Mouse (Mus musculus) ES-E14 (cell line): ENCODE data around the gene Dhrs4. TPM values are rescaled to one million over a fixed set of nuclear protein-coding genes. Genes with fewer than 3 reads are reported as not detected.

Source experiments
- DNase-seq: peaks from one replicate; pipeline ENCODE4 v3.0.0-alpha.2; 2013; ENCODE audit warnings: low read depth, low spot score
- H3K27ac ChIP-seq: 2 replicates; pipeline ENCODE4 v1.5.1; 2012; ENCODE audit warnings: low read depth, mild to moderate bottlenecking, low read length, moderate library complexity, mixed read lengths; ENCODE audit not compliant: poor library complexity, insufficient read depth, severe bottlenecking
- H3K36me3 ChIP-seq: 2 replicates; pipeline ENCODE4 v1.6.1; 2012; ENCODE audit warnings: mild to moderate bottlenecking, low read length, moderate library complexity, mixed read lengths; ENCODE audit not compliant: control insufficient read depth, poor library complexity, insufficient read depth, severe bottlenecking
- H3K4me1 ChIP-seq, 2 experiments: fragments of 150-350 bp in 1 of 2; sonication (generic) in 1 of 2; 2 replicates each; pipeline ENCODE4 v1.6.1; 2012; ENCODE audit warnings: low read length in 2 of 2, mild to moderate bottlenecking in 1 of 2, mixed read lengths in 1 of 2; ENCODE audit not compliant: control insufficient read depth in 2 of 2, insufficient read depth in 2 of 2, poor library complexity in 1 of 2
- H3K4me3 ChIP-seq, 2 experiments: fragments of 150-350 bp in 1 of 2; sonication (generic) in 1 of 2; 2 replicates each; pipeline ENCODE4 v1.5.1; 2012; ENCODE audit warnings: low read length in 2 of 2, low read depth in 1 of 2, mild to moderate bottlenecking in 1 of 2, mixed read lengths in 1 of 2; ENCODE audit not compliant: insufficient read depth in 1 of 2, poor library complexity in 1 of 2, severe bottlenecking in 1 of 2
- H3K9ac ChIP-seq: 2 replicates; pipeline ENCODE4 v1.6.1; 2012; ENCODE audit warnings: low read depth, mild to moderate bottlenecking, low read length, mixed read lengths; ENCODE audit not compliant: poor library complexity, insufficient read depth, severe bottlenecking
- H3K9me3 ChIP-seq: fragments of 150-350 bp; sonication (generic); 2 replicates; pipeline ENCODE4 v1.6.1; 2012; ENCODE audit warnings: low read depth, mild to moderate bottlenecking, low read length; ENCODE audit not compliant: control insufficient read depth, insufficient read depth
- CHD2 ChIP-seq: IDR thresholded peaks from 2 replicates; pipeline ENCODE4 v1.6.1; 2014; ENCODE audit warnings: mild to moderate bottlenecking, low read depth, low read length, inconsistent platforms
- HCFC1 ChIP-seq: IDR thresholded peaks from 2 replicates; pipeline ENCODE4 v1.6.1; 2012; ENCODE audit warnings: low read length, inconsistent platforms, borderline replicate concordance; ENCODE audit not compliant: insufficient read depth
- MAFK ChIP-seq: IDR thresholded peaks from 2 replicates; pipeline ENCODE4 v1.6.1; 2014; ENCODE audit warnings: mild to moderate bottlenecking, low read depth, low read length, inconsistent platforms; ENCODE audit not compliant: insufficient read depth
- ZC3H11A ChIP-seq: IDR thresholded peaks from 2 replicates; pipeline ENCODE4 v1.6.1; 2012; ENCODE audit warnings: low read depth, mild to moderate bottlenecking, inconsistent platforms, low read length, borderline replicate concordance
- ZNF384 ChIP-seq: IDR thresholded peaks from 2 replicates; pipeline ENCODE4 v1.6.1; 2012; ENCODE audit warnings: low read depth, low read length, inconsistent platforms
- in situ Hi-C, 2 experiments: fragments of 600-800 bp; cut with MboI; formaldehyde crosslinking; loops; one replicate each; pipeline ENCODE4 v1.15.1; 2025; ENCODE audit warnings: low sequenced_read_pairs in 2 of 2, inconsistent platforms in 1 of 2; ENCODE audit not compliant: unreplicated experiment in 2 of 2
- total RNA-seq: library from RNA; depleted of rRNA; stranded (reverse); fragments of 300-350 nt; gene quantifications from 2 replicates; pipeline ENCODE4 v1.2.3, GENCODE M21; 2012; rRNA removed

Gene Dhrs4
- total RNA-seq, 1 experiment: 14.9 TPM

DNA sequence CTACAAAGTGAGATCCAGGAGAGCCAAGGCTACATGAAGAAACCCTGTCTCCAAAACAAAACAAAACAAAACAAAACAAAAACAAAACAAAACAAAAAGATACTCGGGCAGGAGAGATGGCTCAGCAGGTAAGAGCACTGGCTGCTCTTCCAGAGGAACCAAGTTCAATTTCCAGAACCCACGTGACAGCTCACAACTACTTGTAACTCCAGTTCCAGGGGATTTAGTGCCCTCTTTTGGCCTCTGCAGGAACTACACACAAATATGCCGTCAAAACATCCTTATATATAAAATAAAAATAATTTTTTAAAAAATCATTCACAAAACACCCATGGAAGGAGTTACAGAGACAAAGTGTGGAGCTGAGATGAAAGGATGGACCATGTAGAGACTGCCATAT lies 49.4 kb downstream of the Dhrs4 start:
- in situ Hi-C loops: no loop called here
- Histone ChIP-seq H3K9me3 (no peaks in the 10 kb centered on the region), H3K4me1 (no peaks in the 10 kb centered on the region), H3K9ac (no peak overlapping the region), H3K4me3 (no peak overlapping the region), H3K27ac (no peak overlapping the region), H3K36me3 (no peaks in the 10 kb centered on the region)
- TF ChIP-seq MAFK (no peak), ZNF384 (no peak), CHD2 (no peak), ZC3H11A (no peak), HCFC1 (no peak)
- peak; percentile 56 for DNase-seq

DNA sequence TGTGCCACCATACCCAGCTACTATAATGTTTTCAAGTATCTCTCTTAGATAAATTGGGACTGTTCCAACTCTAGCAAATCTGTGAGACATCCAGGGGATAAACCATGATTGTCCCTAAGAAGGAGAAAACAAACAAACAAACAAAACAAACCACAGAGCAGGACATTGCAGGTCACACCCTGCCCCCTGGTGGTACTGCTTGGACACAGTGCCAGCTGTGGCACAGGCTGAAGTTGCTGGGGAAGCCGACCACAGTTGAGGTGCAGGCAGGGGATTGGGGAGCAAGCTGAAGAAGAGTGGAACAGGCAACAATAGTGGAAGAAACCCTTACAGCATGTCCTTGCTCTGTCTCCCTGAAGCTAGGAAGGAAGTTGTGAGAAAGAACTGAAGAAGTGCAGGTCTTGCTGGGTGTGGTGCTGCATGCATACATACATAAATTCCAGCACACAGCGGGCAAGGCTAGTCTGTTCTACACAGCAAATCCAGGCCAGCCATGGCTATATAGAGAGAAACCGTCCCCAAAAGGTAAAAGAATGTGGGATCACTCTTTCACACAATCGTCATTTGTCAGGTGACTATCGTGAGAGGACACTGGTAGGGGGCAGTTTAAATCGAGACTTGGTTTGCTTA lies 57.7 kb downstream of the Dhrs4 start:
- Histone ChIP-seq H3K27ac (no peak overlapping the region), H3K36me3 (no peaks in the 10 kb centered on the region), H3K9me3 (no peaks in the 10 kb centered on the region), H3K4me3 (no peak overlapping the region), H3K9ac (0 out of 2 replicates have a peak overlapping the region, but pooled peaks have one; percentile 1), H3K4me1 (peaks cover 7 to 16% of the 10 kb centered on the region in 2 experiments; a peak in 3 of 4 replicates)
- in situ Hi-C loops: no loop called here
- no peak for TF ChIP-seq ZNF384
- TF ChIP-seq HCFC1: no peak
- no peak for TF ChIP-seq CHD2
- no peak for TF ChIP-seq ZC3H11A
- TF ChIP-seq MAFK: no peak
- DNase-seq: no peak

Other genes with a start within 250 kb of the Dhrs4 start
- gene Carmil3, start 11.9 kb downstream of the Dhrs4 start, total RNA-seq: 0.58 and 1.1 TPM in 2 replicates
- gene Cpne6, start 31.7 kb downstream of the Dhrs4 start, total RNA-seq: 0.21 TPM in 1 of 2 replicates, not detected in the other
- not detected in 2 replicates for gene Nrl, start 46.2 kb downstream of the Dhrs4 start, total RNA-seq
- gene Pck2, start 61.5 kb downstream of the Dhrs4 start, total RNA-seq: 28.5 and 108 TPM in 2 replicates
- gene Dcaf11, start 81.2 kb downstream of the Dhrs4 start, total RNA-seq: 17.5 and 28.8 TPM in 2 replicates
- not detected in 2 replicates for gene A730061H03Rik, start 81.6 kb downstream of the Dhrs4 start, total RNA-seq
- 0.71 and 1.6 TPM in 2 replicates for gene Fitm1, start 96.9 kb downstream of the Dhrs4 start, total RNA-seq
- gene Psme1, start 99.4 kb downstream of the Dhrs4 start, total RNA-seq: 32.8 and 59.5 TPM in 2 replicates
- 4.9 and 9.2 TPM in 2 replicates for gene Emc9, start 106.5 kb downstream of the Dhrs4 start, total RNA-seq
- gene Psme2, start 112.4 kb downstream of the Dhrs4 start, total RNA-seq: 44.0 and 74.3 TPM in 2 replicates
- gene Rnf31, start 113.0 kb downstream of the Dhrs4 start, total RNA-seq: 13.1 and 33.7 TPM in 2 replicates
- gene Irf9, start 124.8 kb downstream of the Dhrs4 start, total RNA-seq: 5.8 and 17.5 TPM in 2 replicates
- gene Rec8, start 139.3 kb downstream of the Dhrs4 start, total RNA-seq: 5.8 and 11.8 TPM in 2 replicates
- 62.9 and 111 TPM in 2 replicates for gene Ipo4, start 157.2 kb downstream of the Dhrs4 start, total RNA-seq
- not detected in 2 replicates for gene Gm49378, start 159.1 kb downstream of the Dhrs4 start, total RNA-seq
- gene Tm9sf1, start 165.0 kb downstream of the Dhrs4 start, total RNA-seq: 41.1 and 76.1 TPM in 2 replicates
- gene Tssk4, start 171.4 kb downstream of the Dhrs4 start, total RNA-seq: not detected in 2 replicates
- 13.0 and 16.5 TPM in 2 replicates for gene Mdp1, start 181.8 kb downstream of the Dhrs4 start, total RNA-seq
- gene Gmpr2, start 193.2 kb downstream of the Dhrs4 start, total RNA-seq: 15.3 and 18.2 TPM in 2 replicates
- 187 and 253 TPM in 2 replicates for gene Nedd8, start 193.4 kb downstream of the Dhrs4 start, total RNA-seq
- 26.1 and 60.9 TPM in 2 replicates for gene Tinf2, start 203.1 kb downstream of the Dhrs4 start, total RNA-seq
- gene Tgm1, start 235.2 kb downstream of the Dhrs4 start, total RNA-seq: 13.4 and 31.6 TPM in 2 replicates
- 34.0 and 95.5 TPM in 2 replicates for gene Rabggta, start 243.5 kb downstream of the Dhrs4 start, total RNA-seq